Mouse (Mus musculus) embryonic fibroblast, embryonic 13.5 days (primary cell): ENCODE measurements at regions not wholly inside any gene's neighbourhood (a gene's known extent, or its start where the extent isn't known, plus 50 kb on each side); places are given as distances from the start of the nearest gene placed in this dataset.

ENCODE experiments used
- H3K27ac ChIP-seq: 2 replicates; pipeline ENCODE4 v1.5.1; 2012; ENCODE audit warnings: low read length, control low read depth, inconsistent platforms; ENCODE audit not compliant: insufficient read depth
- H3K4me1 ChIP-seq: 2 replicates; pipeline ENCODE4 v1.6.1; 2011; ENCODE audit warnings: low read length; ENCODE audit not compliant: control insufficient read depth, insufficient read depth
- H3K4me3 ChIP-seq: 2 replicates; pipeline ENCODE4 v1.5.1; 2011; ENCODE audit warnings: mild to moderate bottlenecking, control low read depth, low read length; ENCODE audit not compliant: insufficient read depth
- CTCF ChIP-seq: IDR thresholded peaks from 2 replicates; pipeline ENCODE4 v1.5.1; 2011; ENCODE audit warnings: mild to moderate bottlenecking, control low read depth, low read length, moderate library complexity, borderline replicate concordance; ENCODE audit not compliant: insufficient read depth
- POLR2A ChIP-seq: IDR thresholded peaks from 2 replicates; pipeline ENCODE4 v1.6.1; 2011; ENCODE audit warnings: low read depth, mild to moderate bottlenecking, control low read depth, low read length, moderate library complexity

DNA sequence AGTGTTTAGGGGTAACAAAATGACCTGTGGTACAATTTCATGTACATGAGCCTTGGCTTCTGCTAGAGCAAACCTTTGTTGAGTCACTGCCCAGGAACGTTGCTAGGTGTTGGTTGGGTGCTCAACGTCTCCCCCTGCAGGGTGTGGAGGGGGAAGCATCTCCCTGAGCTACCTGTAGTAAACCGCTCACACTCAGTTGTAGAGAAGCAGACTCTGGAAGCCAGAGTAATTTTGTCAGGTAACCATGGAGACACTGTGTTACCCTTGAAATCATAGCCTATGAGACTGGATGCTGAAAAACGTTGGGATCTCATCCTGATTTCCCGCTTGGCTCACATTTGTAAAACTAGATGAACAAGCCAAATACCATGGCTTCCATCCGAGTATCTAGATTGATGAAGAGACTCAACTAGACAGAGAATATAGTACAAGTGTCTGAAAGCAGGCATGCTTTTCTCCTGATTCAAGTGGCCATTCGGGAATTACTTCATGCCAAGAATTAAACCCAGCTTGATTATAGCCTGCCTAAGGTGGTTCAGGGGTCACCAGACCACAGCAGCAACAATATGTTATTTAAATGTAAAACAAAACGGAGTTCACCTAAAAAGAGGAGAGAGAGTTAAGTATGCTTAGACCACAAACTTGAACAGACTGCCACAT, 63.7 kb upstream of the Ctla4 start:
- peaks cover 14% of the 10 kb centered on the region for H3K4me1 ChIP-seq
- no peak overlapping the region for H3K4me3 ChIP-seq
- H3K27ac ChIP-seq, result 0 out of 2 replicates have a peak overlapping the region, but pooled peaks have one; percentile 43
- TF ChIP-seq CTCF, result peak; percentile 57; the same call in 1 of the 2 replicates
- TF ChIP-seq POLR2A, result no peak

DNA sequence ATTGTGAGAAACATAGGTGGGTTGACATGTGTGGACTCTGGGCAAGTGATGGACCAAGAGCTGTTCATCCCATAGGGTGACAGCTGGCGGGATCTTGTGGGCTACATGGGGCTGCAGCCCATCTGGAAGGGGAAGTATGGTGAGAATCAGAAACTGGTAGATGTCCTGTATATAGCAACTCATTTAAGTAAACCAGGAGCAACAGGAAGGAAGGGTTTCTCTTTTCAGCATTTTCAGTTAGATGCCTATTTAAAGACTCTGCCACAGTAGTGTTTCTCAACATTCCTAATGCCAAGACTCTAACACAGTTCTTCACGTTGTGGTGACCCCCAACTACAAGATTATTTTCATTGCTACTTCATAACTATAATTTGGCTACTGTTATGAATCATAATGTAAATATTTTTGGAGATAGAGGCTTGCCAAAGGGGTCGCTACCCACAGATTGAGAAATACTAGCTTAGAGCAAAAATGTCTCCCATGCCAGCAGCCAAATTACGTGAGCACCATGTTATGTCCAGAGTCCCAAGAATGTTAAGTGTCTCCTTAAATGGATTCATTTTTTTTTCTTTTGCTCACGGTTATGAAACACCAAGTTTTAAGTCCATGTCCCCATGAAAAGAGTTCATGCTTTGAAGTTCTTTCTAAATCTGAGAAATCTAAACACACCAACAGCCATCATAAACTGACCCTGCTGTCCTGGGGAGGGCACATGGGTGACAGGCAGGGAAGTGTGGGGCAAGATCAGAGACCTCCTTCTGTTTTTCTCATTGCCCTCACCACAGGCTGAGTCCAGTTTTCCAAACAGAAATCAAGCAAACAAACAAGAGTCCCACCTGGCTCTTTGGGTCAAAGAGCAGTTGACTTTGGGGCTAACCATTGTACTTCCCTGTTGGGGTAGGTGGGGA, 62.3 kb upstream of the Ctla4 start:
- no peak overlapping the region for H3K4me3 ChIP-seq
- peak overlapping the region; percentile 55 for H3K27ac ChIP-seq
- peaks cover 14% of the 10 kb centered on the region for H3K4me1 ChIP-seq
- TF ChIP-seq POLR2A (no peak), CTCF (no peak)

GRCm38 (mm10) chr1:60825256-60826186, 61.3 kb upstream of the Ctla4 start:
- TF ChIP-seq CTCF (no peak), POLR2A (no peak)
- H3K4me3 ChIP-seq, result no peak overlapping the region
- peak overlapping the region; percentile 55 for H3K27ac ChIP-seq
- H3K4me1 ChIP-seq, result peaks cover 14% of the 10 kb centered on the region

DNA sequence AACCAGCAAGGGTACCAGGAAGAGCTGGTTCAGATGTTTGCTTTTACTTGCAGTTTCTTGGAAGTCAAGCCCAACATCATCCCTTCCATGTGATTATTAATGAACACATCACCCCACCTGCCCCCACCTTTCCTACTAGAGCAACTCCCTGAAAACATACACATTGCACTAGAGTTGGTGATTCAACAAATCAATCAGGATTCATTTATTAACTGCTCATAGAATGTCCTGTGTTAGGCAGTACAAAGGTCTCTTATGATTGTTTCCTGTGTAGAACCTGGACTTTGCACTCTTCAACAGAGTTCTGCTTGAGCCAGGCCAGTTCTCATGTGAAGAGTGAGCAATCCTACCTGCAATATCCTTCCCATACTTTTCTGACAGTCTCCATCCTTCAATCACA, 59.8 kb upstream of the Ctla4 start:
- no peak overlapping the region for H3K4me3 ChIP-seq

GRCm38 (mm10) chr1:60828152-60828551, 58.6 kb upstream of the Ctla4 start:
- Histone ChIP-seq H3K27ac (no peak overlapping the region), H3K4me1 (peaks cover 8% of the 10 kb centered on the region), H3K4me3 (no peak overlapping the region)
- TF ChIP-seq CTCF, result no peak
- no peak for TF ChIP-seq POLR2A

More for the DNA sequence above, 59.8 kb upstream of the Ctla4 start:
- Histone ChIP-seq H3K27ac (peak overlapping the region; percentile 44; the same call in 1 of the 2 replicates), H3K4me1 (peaks cover 14% of the 10 kb centered on the region)
- no peak for TF ChIP-seq POLR2A
- no peak for TF ChIP-seq CTCF

- TF ChIP-seq POLR2A (no peak), CTCF (no peak)
- Histone ChIP-seq H3K27ac (no peak overlapping the region), H3K4me1 (peaks cover 3% of the 10 kb centered on the region; the same call in 1 of the 2 replicates), H3K4me3 (no peak overlapping the region)
Observed at GRCm38 (mm10) chr1:60829849-60830248, 57.0 kb upstream of the Ctla4 start.

- no peak for TF ChIP-seq POLR2A
- TF ChIP-seq CTCF, result no peak
- no peak overlapping the region for H3K27ac ChIP-seq
- H3K4me1 ChIP-seq, result no peaks in the 10 kb centered on the region
- no peak overlapping the region for H3K4me3 ChIP-seq
Observed at GRCm38 (mm10) chr1:60833668-60834067, 53.1 kb upstream of the Ctla4 start.
